Mouse (Mus musculus) stomach, postnatal 0 days (tissue): ENCODE data around the gene Osbpl8. TPM values are rescaled to one million over a fixed set of nuclear protein-coding genes. Genes with fewer than 3 reads are reported as not detected.

Experiments used
- ATAC-seq: fragments of 200-750 bp; cut with Nextera tagmentation; 2 replicates; pipeline ENCODE4 v1.8.0; 2017; ENCODE audit not compliant: low FRiP score, low TSS enrichment
- DNase-seq: peaks from one replicate; pipeline ENCODE4 v3.0.0-alpha.2; 2016; ENCODE audit warnings: low spot score
- H3K27ac ChIP-seq: fragments of 300-500 bp; sonication (generic); replicated peaks from 2 replicates; pipeline ENCODE4 v1.5.1; 2014; ENCODE audit warnings: mild to moderate bottlenecking, control low read depth
- H3K27me3 ChIP-seq: fragments of 300-500 bp; sonication (generic); 2 replicates; pipeline ENCODE4 v1.6.1; 2014; ENCODE audit warnings: low read length; ENCODE audit not compliant: control insufficient read depth, insufficient read depth
- H3K36me3 ChIP-seq: fragments of 300-500 bp; sonication (generic); 2 replicates; pipeline ENCODE4 v1.6.1; 2014; ENCODE audit warnings: low read length, mixed read lengths; ENCODE audit not compliant: control insufficient read depth, insufficient read depth
- H3K4me1 ChIP-seq: fragments of 300-500 bp; sonication (generic); replicated peaks from 2 replicates; pipeline ENCODE4 v1.6.1; 2014; ENCODE audit warnings: antibody characterized with exemption; ENCODE audit not compliant: control insufficient read depth, insufficient read depth
- H3K4me2 ChIP-seq: fragments of 300-500 bp; sonication (generic); replicated peaks from 2 replicates; pipeline ENCODE4 v1.6.1; 2014; ENCODE audit warnings: low read depth, mild to moderate bottlenecking, control low read depth, moderate library complexity
- H3K4me3 ChIP-seq: fragments of 300-500 bp; sonication (generic); 2 replicates; pipeline ENCODE4 v1.5.1; 2014; ENCODE audit warnings: low read depth, low read length, control low read depth
- H3K9ac ChIP-seq: fragments of 300-500 bp; sonication (generic); 2 replicates; pipeline ENCODE4 v1.6.1; 2014; ENCODE audit warnings: mild to moderate bottlenecking, low read length, control low read depth, mixed read lengths
- H3K9me3 ChIP-seq: fragments of 300-500 bp; sonication (generic); 2 replicates; pipeline ENCODE4 v1.6.1; 2016; ENCODE audit warnings: low read length; ENCODE audit not compliant: control insufficient read depth
- CTCF ChIP-seq: IDR thresholded peaks from 2 replicates; pipeline ENCODE4 v1.5.1; 2016; ENCODE audit warnings: antibody characterized with exemption, low read depth, mild to moderate bottlenecking, moderate library complexity
- EP300 ChIP-seq: optimal IDR thresholded peaks from 2 replicates; pipeline ENCODE3; 2016; ENCODE audit warnings: antibody characterized with exemption
- WGBS: fragments of 180-500 bp; shearing (Covaris S2); extraction: QIAGEN DNeasy Blood & Tissue Kit; methylation state at CpG from one replicate; pipeline ENCODE4 v1.1.7; 2014; 5-methylcytosine and 5-hydroxymethylcytosine counted together
- polyA plus RNA-seq: library from polyadenylated mRNA; unstranded; fragments of >200 nt; fragmentation: Nextera tagmentation; extraction: Ambion mirVana; gene quantifications from 2 replicates; pipeline ENCODE4 v1.2.1, GENCODE M21; 2015

Gene Osbpl8
- polyA plus RNA-seq, 1 experiment from 2014 or later: 5.1 TPM

DNA sequence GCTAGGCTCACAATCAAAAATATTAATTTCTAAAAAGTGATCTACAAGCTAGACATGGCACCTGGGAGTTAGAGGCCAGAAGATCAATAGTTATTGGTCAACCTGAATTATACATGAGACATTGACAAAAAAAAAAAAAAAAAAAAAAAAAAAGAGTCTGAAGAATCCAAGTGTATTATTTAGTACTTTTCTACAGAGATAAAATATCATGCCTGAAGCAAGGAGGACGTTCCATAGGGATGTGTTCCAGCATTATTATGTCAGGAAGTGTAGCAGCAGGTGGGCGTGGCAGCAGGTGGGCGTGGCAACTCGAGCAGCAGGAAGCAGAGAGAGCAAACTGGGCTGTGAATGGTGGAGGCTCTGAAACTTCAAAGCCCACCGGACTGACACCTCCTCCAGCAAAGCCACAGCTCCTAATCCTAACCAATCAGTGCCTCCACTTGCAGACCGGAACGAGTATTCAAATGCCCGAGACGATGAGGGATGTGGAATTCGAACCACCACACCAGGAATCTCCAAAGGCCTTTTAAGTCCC is 41.6 kb upstream of the Osbpl8 start:
- Histone ChIP-seq H3K4me3 (no peak overlapping the region), H3K4me2 (no peak overlapping the region), H3K9ac (no peak overlapping the region), H3K27ac (no peak overlapping the region), H3K9me3 (no peaks in the 10 kb centered on the region), H3K4me1 (no peaks in the 10 kb centered on the region), H3K27me3 (no peaks in the 10 kb centered on the region), H3K36me3 (no peaks in the 10 kb centered on the region)
- ATAC-seq (no peak), DNase-seq (no peak)
- WGBS: 69% methylated on average over 10 of the region's 10 CpGs
- no peak for TF ChIP-seq EP300

DNA sequence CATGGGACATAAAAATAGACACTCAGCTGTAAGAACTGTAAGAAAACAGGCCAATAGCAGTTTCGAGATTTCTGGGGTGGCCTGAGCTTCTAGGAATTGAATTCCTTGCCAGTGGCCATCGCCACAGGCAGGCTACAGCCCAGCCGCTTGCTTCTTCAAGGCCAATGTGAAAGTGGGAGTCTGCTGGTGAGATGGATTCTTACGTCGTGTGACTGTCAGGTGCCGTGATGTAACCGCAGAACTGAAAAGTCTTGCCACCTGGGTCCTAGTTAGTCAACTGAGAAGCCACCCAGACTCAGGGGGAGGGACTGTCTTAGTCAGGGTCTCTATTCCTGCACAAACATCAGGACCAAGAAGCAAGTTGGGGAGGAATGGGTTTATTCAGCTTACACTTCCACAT is 40.4 kb upstream of the Osbpl8 start:
- Histone ChIP-seq H3K4me1 (no peaks in the 10 kb centered on the region), H3K27me3 (no peaks in the 10 kb centered on the region), H3K9me3 (no peaks in the 10 kb centered on the region), H3K4me3 (no peak overlapping the region), H3K4me2 (no peak overlapping the region), H3K27ac (no peak overlapping the region), H3K9ac (no peak overlapping the region), H3K36me3 (no peaks in the 10 kb centered on the region)
- TF ChIP-seq EP300 (no peak), CTCF (no peak)
- ATAC-seq: no peak
- DNase-seq: no peak
- 87% methylated on average over 7 of the region's 7 CpGs for WGBS

DNA sequence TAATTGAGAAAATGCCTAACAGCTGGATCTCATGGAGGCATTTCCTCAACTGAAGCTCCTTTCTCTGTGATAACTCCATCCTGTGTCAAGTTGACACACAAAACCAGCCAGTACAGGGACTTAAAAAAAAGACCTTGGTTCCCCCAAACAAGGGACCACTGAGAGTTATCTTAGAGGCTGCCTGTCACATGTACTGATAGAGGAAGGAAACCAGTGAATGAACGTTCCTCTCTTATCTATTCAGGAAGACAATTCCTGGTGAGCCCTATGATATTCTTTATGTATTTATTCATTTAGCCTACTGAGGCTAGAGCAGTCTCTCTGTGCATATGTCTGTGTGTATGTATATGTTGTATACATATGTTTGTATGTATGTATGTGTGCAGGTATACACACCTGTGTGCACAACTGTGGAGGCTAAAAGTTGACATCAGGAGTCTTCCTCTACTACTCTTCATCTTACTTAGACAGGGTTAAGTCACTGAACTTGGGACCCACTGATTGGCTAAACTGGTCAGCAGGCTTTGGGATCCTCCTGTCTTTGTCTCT is 39.7 kb upstream of the Osbpl8 start:
- H3K4me2 ChIP-seq: no peak overlapping the region
- no peak overlapping the region for H3K9ac ChIP-seq
- WGBS: 66% methylated on average over 1 of the region's 1 CpGs
- H3K27me3 ChIP-seq: no peaks in the 10 kb centered on the region
- H3K27ac ChIP-seq: no peak overlapping the region
- no peaks in the 10 kb centered on the region for H3K9me3 ChIP-seq
- DNase-seq (no peak), ATAC-seq (no peak)
- TF ChIP-seq CTCF (no peak), EP300 (no peak)
- no peaks in the 10 kb centered on the region for H3K36me3 ChIP-seq
- no peaks in the 10 kb centered on the region for H3K4me1 ChIP-seq
- no peak overlapping the region for H3K4me3 ChIP-seq

DNA sequence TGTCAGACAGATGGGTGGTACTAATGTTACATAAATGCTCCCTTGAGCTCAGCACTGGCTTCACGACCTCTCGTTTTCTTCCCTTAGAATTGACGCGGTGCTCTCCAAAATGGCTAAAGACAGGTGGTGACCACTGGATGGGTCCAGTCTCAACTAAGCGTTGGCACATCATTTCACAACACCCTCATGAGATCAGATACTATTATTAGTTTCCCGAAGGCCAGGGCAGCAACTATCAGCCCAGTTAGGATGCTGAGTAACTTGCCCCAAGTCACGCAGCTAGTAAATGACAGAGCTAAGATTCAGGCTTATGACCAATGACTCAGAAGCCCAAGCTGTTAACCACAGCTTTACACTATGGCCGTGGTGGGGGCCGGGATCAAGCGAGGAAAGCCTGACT is 37.2 kb upstream of the Osbpl8 start:
- Histone ChIP-seq H3K9me3 (no peaks in the 10 kb centered on the region), H3K4me2 (no peak overlapping the region), H3K4me3 (no peak overlapping the region), H3K27me3 (no peaks in the 10 kb centered on the region), H3K4me1 (no peaks in the 10 kb centered on the region), H3K9ac (no peak overlapping the region), H3K27ac (no peak overlapping the region), H3K36me3 (no peaks in the 10 kb centered on the region)
- TF ChIP-seq EP300 (no peak), CTCF (no peak)
- WGBS: 81% methylated on average over 10 of the region's 10 CpGs
- no peak for DNase-seq
- no peak for ATAC-seq

DNA sequence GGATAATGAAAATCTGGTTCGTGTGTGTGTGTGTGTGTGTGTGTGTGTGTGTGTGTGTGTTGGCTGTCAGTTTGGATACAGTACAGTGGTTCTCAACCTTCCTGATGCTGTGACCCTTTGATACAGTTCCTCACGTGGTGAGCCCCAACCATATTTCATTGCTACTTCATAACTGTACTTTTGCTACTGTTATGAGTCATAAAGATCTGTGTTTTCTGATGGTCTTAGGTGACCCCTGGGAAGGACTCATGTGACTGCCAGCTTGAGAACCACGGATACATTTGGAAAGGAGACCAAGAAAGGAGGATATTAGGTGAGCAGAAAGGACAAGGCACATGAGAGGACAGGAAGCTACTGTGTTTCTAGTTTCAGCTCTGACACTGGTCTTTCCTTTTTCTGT is 36.1 kb upstream of the Osbpl8 start:
- Histone ChIP-seq H3K36me3 (no peaks in the 10 kb centered on the region), H3K4me1 (no peaks in the 10 kb centered on the region), H3K4me3 (no peak overlapping the region), H3K27ac (no peak overlapping the region), H3K9ac (no peak overlapping the region), H3K4me2 (no peak overlapping the region), H3K27me3 (no peaks in the 10 kb centered on the region), H3K9me3 (no peaks in the 10 kb centered on the region)
- no peak for TF ChIP-seq EP300
- TF ChIP-seq CTCF: no peak
- DNase-seq (no peak), ATAC-seq (no peak)
- WGBS: 68% methylated on average over 3 of the region's 3 CpGs

DNA sequence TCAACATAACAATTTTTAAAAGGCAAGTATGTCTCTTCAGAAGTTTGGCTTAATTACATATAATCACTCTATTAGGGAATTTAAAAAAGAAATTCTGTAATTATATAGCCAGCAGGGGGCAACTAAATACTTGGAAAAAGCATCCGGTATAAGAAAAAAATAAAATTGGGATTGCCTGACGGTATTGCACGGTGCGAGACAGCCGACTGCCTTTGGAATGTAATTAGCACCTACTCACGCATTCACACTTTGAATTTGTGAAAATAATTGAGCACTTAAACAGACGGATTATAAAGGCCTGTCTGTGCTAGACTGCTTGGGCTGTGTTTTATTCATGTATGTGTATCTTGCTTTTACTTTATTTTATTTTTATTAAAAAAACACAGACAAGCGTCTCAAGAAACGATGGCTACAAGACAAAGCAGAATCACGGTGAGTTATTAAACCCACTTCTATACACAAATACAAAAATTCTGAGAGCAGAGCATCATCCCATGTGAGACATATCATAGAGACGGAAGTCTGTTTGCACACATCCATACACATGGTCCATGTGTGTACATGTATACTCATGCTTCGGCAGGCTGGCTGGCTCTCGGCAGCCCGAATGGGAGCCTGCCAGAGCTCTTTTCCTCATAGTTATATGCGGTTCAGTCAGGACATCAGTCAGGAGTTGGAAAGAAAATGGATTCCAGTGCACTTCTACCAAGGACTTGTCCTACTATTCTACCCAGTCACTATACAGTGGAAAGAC is 34.5 kb upstream of the Osbpl8 start:
- H3K4me2 ChIP-seq: no peak overlapping the region
- H3K4me3 ChIP-seq: no peak overlapping the region
- WGBS: 79% methylated on average over 15 of the region's 15 CpGs
- no peaks in the 10 kb centered on the region for H3K4me1 ChIP-seq
- DNase-seq (no peak), ATAC-seq (no peak)
- H3K9me3 ChIP-seq: no peaks in the 10 kb centered on the region
- H3K9ac ChIP-seq: no peak overlapping the region
- H3K36me3 ChIP-seq: no peaks in the 10 kb centered on the region
- peak; percentile 20; the same call in 1 of the 2 replicates for TF ChIP-seq CTCF
- no peak for TF ChIP-seq EP300
- no peaks in the 10 kb centered on the region for H3K27me3 ChIP-seq
- H3K27ac ChIP-seq: no peak overlapping the region
